8 mouse cellular contexts compared by ENCODE assay signal in the genomic region with DNA sequence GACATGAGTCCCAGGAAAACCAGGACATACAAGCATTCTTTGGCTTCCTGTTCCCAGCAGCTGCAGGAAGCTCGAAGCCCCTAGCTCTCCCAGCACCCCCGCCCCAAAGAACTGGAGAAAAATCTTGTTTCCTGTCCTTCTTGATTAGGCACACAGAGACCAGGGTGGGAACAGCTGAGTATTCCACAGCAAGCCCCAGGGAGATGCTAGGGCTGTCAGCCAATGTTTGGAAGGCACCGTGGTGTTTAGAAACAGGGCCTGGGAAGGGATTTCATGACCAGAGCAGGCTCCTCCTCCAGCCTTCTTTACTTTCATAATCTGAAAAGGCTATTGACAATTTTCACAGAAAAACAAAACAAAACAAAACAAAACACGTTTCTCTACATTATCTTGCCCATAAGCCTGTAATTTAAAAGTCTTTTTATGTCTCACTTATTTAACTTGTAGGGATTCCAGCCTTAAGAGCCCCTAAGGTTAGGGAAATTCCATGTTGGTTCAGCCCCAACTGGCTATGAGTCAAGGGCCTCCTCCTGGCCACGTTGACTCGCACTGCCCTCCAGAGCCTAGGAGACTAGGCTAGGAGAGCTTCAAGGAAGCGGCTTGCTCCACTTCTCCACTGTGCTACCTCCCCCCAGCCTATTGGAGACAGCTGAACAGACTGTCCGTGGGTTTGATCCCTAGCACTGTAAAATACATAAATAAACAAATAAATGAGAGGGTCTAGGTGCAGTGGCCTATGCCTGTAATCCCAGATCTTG. TPM values are rescaled to one million over a fixed set of nuclear protein-coding genes. Genes with fewer than 3 reads are reported as not detected.
A peak's percentile ranks its signal among the peaks of the same experiment; 100 is the strongest.
DNase-seq lines count a peak whose midpoint lies in the region; ATAC-seq lines count a peak whose summit lies in the region.

No protein-coding gene starts in this region.

- no peak overlapping the region for H3K4me2 ChIP-seq in embryonic facial prominence, embryonic 13.5 days
- no peak overlapping the region for H3K4me2 ChIP-seq in embryonic facial prominence, embryonic 14.5 days (ENCODE audit: low read depth, low read length)
- H3K4me2 ChIP-seq in lung, embryonic 15.5 days: peak overlapping the region; percentile 10; the same call in 1 of the 2 replicates
- no peak overlapping the region for H3K4me2 ChIP-seq in neural tube, embryonic 15.5 days

- no peaks in the 10 kb centered on the region for H3K9me3 ChIP-seq in embryonic facial prominence, embryonic 13.5 days
- no peaks in the 10 kb centered on the region for H3K9me3 ChIP-seq in embryonic facial prominence, embryonic 10.5 days
- no peaks in the 10 kb centered on the region for H3K9me3 ChIP-seq in embryonic facial prominence, embryonic 14.5 days (ENCODE audit: control insufficient read depth, low read length)
- H3K9me3 ChIP-seq in lung, embryonic 15.5 days: no peaks in the 10 kb centered on the region
- no peaks in the 10 kb centered on the region for H3K9me3 ChIP-seq in neural tube, embryonic 15.5 days (replicated peaks)

- intact Hi-C loops in heart, postnatal 25 days (cut with DNase I): loop anchor here (2.0 to 10.0 kb wide), 2 partner anchors 15 to 375 kb away; a partner anchor contains a TSS

- 0 out of 2 replicates have a peak overlapping the region, but pooled peaks have one; percentile 8 for H3K27ac ChIP-seq in embryonic facial prominence, embryonic 13.5 days
- H3K27ac ChIP-seq in embryonic facial prominence, embryonic 10.5 days (replicated peaks): no peak overlapping the region
- peak overlapping the region; percentile 35 for H3K27ac ChIP-seq in embryonic facial prominence, embryonic 14.5 days (replicated peaks; ENCODE audit: low read depth, low read length)
- H3K27ac ChIP-seq in lung, embryonic 15.5 days: peak overlapping the region; percentile 57
- no peak overlapping the region; the same call in 1 of the 2 replicates for H3K27ac ChIP-seq in neural tube, embryonic 15.5 days (replicated peaks)

- no peak for DNase-seq in embryonic facial prominence, embryonic 10.5 days (ENCODE audit: low spot score)
- peak; percentile 90 for DNase-seq in embryonic facial prominence, embryonic 14.5 days (ENCODE audit: low spot score)
- DNase-seq in heart, postnatal 25 days (ENCODE audit: low spot score): peak; percentile 90
- DNase-seq in embryo, embryonic 10 days (ENCODE audit: low spot score): no peak

- no peaks in the 10 kb centered on the region for H3K36me3 ChIP-seq in embryonic facial prominence, embryonic 13.5 days
- no peaks in the 10 kb centered on the region for H3K36me3 ChIP-seq in embryonic facial prominence, embryonic 10.5 days (replicated peaks)
- H3K36me3 ChIP-seq in embryonic facial prominence, embryonic 14.5 days (ENCODE audit: control insufficient read depth, insufficient read depth, low read length): no peaks in the 10 kb centered on the region
- H3K36me3 ChIP-seq in lung, embryonic 15.5 days: no peaks in the 10 kb centered on the region
- no peaks in the 10 kb centered on the region for H3K36me3 ChIP-seq in neural tube, embryonic 15.5 days

- peaks cover 8% of the 10 kb centered on the region; the same call in 1 of the 2 replicates for H3K4me1 ChIP-seq in embryonic facial prominence, embryonic 13.5 days
- H3K4me1 ChIP-seq in embryonic facial prominence, embryonic 10.5 days: 0 out of 2 replicates have a peak, but pooled peaks cover 1% of the 10 kb centered on the region
- no peaks in the 10 kb centered on the region for H3K4me1 ChIP-seq in embryonic facial prominence, embryonic 14.5 days (ENCODE audit: control insufficient read depth, insufficient read depth, low read length)
- H3K4me1 ChIP-seq in lung, embryonic 15.5 days: peaks cover 16% of the 10 kb centered on the region
- no peaks in the 10 kb centered on the region for H3K4me1 ChIP-seq in neural tube, embryonic 15.5 days

- ATAC-seq in embryonic facial prominence, embryonic 13.5 days (ENCODE audit: insufficient number of reproducible peaks, insufficient read depth, low FRiP score, low TSS enrichment, low read depth): no peak
- peak; percentile 86 for ATAC-seq in embryonic facial prominence, embryonic 14.5 days (ENCODE audit: low read depth)
- peak; percentile 82; the same call in 1 of the 2 replicates for ATAC-seq in lung, embryonic 15.5 days (ENCODE audit: borderline replicate concordance, extremely low read depth, low FRiP score, low TSS enrichment)
- ATAC-seq in neural tube, embryonic 15.5 days (ENCODE audit: low FRiP score): no peak
- ATAC-seq in granulocyte monocyte progenitor cell, adult 5-6 weeks (replicated peaks; ENCODE audit: poor library complexity, severe bottlenecking): no peak

- H3K27me3 ChIP-seq in embryonic facial prominence, embryonic 13.5 days: no peaks in the 10 kb centered on the region
- no peaks in the 10 kb centered on the region for H3K27me3 ChIP-seq in embryonic facial prominence, embryonic 10.5 days (replicated peaks; ENCODE audit: low read depth, poor library complexity, severe bottlenecking)
- no peaks in the 10 kb centered on the region for H3K27me3 ChIP-seq in embryonic facial prominence, embryonic 14.5 days (replicated peaks; ENCODE audit: control insufficient read depth, insufficient read depth, low read length)
- no peaks in the 10 kb centered on the region for H3K27me3 ChIP-seq in lung, embryonic 15.5 days
- H3K27me3 ChIP-seq in neural tube, embryonic 15.5 days (replicated peaks): no peaks in the 10 kb centered on the region

- H3K4me3 ChIP-seq in embryonic facial prominence, embryonic 13.5 days: no peak overlapping the region
- no peak overlapping the region for H3K4me3 ChIP-seq in embryonic facial prominence, embryonic 10.5 days
- no peak overlapping the region for H3K4me3 ChIP-seq in embryonic facial prominence, embryonic 14.5 days (ENCODE audit: low read depth, low read length)
- no peak overlapping the region for H3K4me3 ChIP-seq in lung, embryonic 15.5 days
- H3K4me3 ChIP-seq in neural tube, embryonic 15.5 days (replicated peaks): no peak overlapping the region

- WGBS in embryonic facial prominence, embryonic 13.5 days: 36% methylated on average over 8 of the region's 8 CpGs
- 49% methylated on average over 8 of the region's 8 CpGs for WGBS in embryonic facial prominence, embryonic 10.5 days
- 30% methylated on average over 8 of the region's 8 CpGs for WGBS in embryonic facial prominence, embryonic 14.5 days
- 15% methylated on average over 8 of the region's 8 CpGs for WGBS in lung, embryonic 15.5 days
- WGBS in neural tube, embryonic 15.5 days: 46% methylated on average over 8 of the region's 8 CpGs

- no peak overlapping the region for H3K9ac ChIP-seq in embryonic facial prominence, embryonic 13.5 days
- H3K9ac ChIP-seq in embryonic facial prominence, embryonic 14.5 days (ENCODE audit: low read depth, low read length): no peak overlapping the region
- H3K9ac ChIP-seq in lung, embryonic 15.5 days: no peak overlapping the region
- H3K9ac ChIP-seq in neural tube, embryonic 15.5 days (replicated peaks): no peak overlapping the region

RNA-seq across cellular contexts. Expression of a gene that starts 10.0 kb away (rescaled TPM):
- 48.9 and 50.1 TPM in 2 replicates for polyA plus RNA-seq in embryonic facial prominence, embryonic 13.5 days (2015; fragmentation: Nextera tagmentation; extraction: Ambion mirVana)
- polyA plus RNA-seq in embryonic facial prominence, embryonic 10.5 days (2016; fragmentation: Nextera tagmentation; extraction: Ambion mirVana): 38.3 and 39.3 TPM in 2 replicates
- 38.6 and 38.9 TPM in 2 replicates for polyA plus RNA-seq in embryonic facial prominence, embryonic 14.5 days (2014; fragmentation: Nextera tagmentation; extraction: Ambion mirVana)
- 10 to 100 TPM; 20.3 to 24.2 TPM for total RNA-seq in heart, postnatal 25 days (2021)
- polyA plus RNA-seq in lung, embryonic 15.5 days (2015; fragmentation: Nextera tagmentation; extraction: Ambion mirVana): 32.5 and 37.2 TPM in 2 replicates
- 117 and 136 TPM in 2 replicates for polyA plus RNA-seq in neural tube, embryonic 15.5 days (2015; fragmentation: Nextera tagmentation; extraction: Ambion mirVana)
- 8.7 and 9.8 TPM in 2 replicates for total RNA-seq in granulocyte monocyte progenitor cell, adult 5-6 weeks (2014; fragmentation: Nextera tagmentation)
- 5.2 and 10.7 TPM in 2 replicates for total RNA-seq in granulocyte monocyte progenitor cell, adult 5-6 weeks (2017)

RNA-seq across cellular contexts. Expression of a gene that starts 16.4 kb away (rescaled TPM):
- polyA plus RNA-seq in embryonic facial prominence, embryonic 13.5 days (2015; fragmentation: Nextera tagmentation; extraction: Ambion mirVana): 12.5 and 15.3 TPM in 2 replicates
- 35.9 and 40.8 TPM in 2 replicates for polyA plus RNA-seq in embryonic facial prominence, embryonic 10.5 days (2016; fragmentation: Nextera tagmentation; extraction: Ambion mirVana)
- 6.1 and 6.2 TPM in 2 replicates for polyA plus RNA-seq in embryonic facial prominence, embryonic 14.5 days (2014; fragmentation: Nextera tagmentation; extraction: Ambion mirVana)
- 1 to 10 TPM; 4.9 to 6.6 TPM for total RNA-seq in heart, postnatal 25 days (2021)
- 19.7 and 20.5 TPM in 2 replicates for polyA plus RNA-seq in lung, embryonic 15.5 days (2015; fragmentation: Nextera tagmentation; extraction: Ambion mirVana)
- polyA plus RNA-seq in neural tube, embryonic 15.5 days (2015; fragmentation: Nextera tagmentation; extraction: Ambion mirVana): 24.2 and 30.5 TPM in 2 replicates
- 0.19 and 0.70 TPM in 2 replicates for total RNA-seq in granulocyte monocyte progenitor cell, adult 5-6 weeks (2014; fragmentation: Nextera tagmentation)
- total RNA-seq in granulocyte monocyte progenitor cell, adult 5-6 weeks (2017): 1.8 TPM in 1 of 2 replicates, not detected in the other

RNA-seq across cellular contexts. Expression of a gene that starts 16.5 kb away (rescaled TPM):
- 52.6 and 54.7 TPM in 2 replicates for polyA plus RNA-seq in embryonic facial prominence, embryonic 13.5 days (2015; fragmentation: Nextera tagmentation; extraction: Ambion mirVana)
- polyA plus RNA-seq in embryonic facial prominence, embryonic 10.5 days (2016; fragmentation: Nextera tagmentation; extraction: Ambion mirVana): 70.1 and 73.9 TPM in 2 replicates
- polyA plus RNA-seq in embryonic facial prominence, embryonic 14.5 days (2014; fragmentation: Nextera tagmentation; extraction: Ambion mirVana): 101 and 107 TPM in 2 replicates
- 100 to 1,000 TPM; 328 to 348 TPM for total RNA-seq in heart, postnatal 25 days (2021)
- polyA plus RNA-seq in lung, embryonic 15.5 days (2015; fragmentation: Nextera tagmentation; extraction: Ambion mirVana): 100 and 110 TPM in 2 replicates
- polyA plus RNA-seq in neural tube, embryonic 15.5 days (2015; fragmentation: Nextera tagmentation; extraction: Ambion mirVana): 64.0 and 70.4 TPM in 2 replicates
- total RNA-seq in granulocyte monocyte progenitor cell, adult 5-6 weeks (2014; fragmentation: Nextera tagmentation): 12.5 and 20.8 TPM in 2 replicates
- 3.3 and 4.6 TPM in 2 replicates for total RNA-seq in granulocyte monocyte progenitor cell, adult 5-6 weeks (2017)

RNA-seq across cellular contexts. Expression of a gene that starts 25.7 kb away (rescaled TPM):
- polyA plus RNA-seq in embryonic facial prominence, embryonic 13.5 days (2015; fragmentation: Nextera tagmentation; extraction: Ambion mirVana): 437 and 448 TPM in 2 replicates
- polyA plus RNA-seq in embryonic facial prominence, embryonic 10.5 days (2016; fragmentation: Nextera tagmentation; extraction: Ambion mirVana): 240 and 243 TPM in 2 replicates
- polyA plus RNA-seq in embryonic facial prominence, embryonic 14.5 days (2014; fragmentation: Nextera tagmentation; extraction: Ambion mirVana): 326 and 351 TPM in 2 replicates
- 100 to 1,000 TPM; 225 to 248 TPM for total RNA-seq in heart, postnatal 25 days (2021)
- polyA plus RNA-seq in lung, embryonic 15.5 days (2015; fragmentation: Nextera tagmentation; extraction: Ambion mirVana): 484 and 512 TPM in 2 replicates
- 261 and 304 TPM in 2 replicates for polyA plus RNA-seq in neural tube, embryonic 15.5 days (2015; fragmentation: Nextera tagmentation; extraction: Ambion mirVana)
- total RNA-seq in granulocyte monocyte progenitor cell, adult 5-6 weeks (2014; fragmentation: Nextera tagmentation): 256 and 296 TPM in 2 replicates
- total RNA-seq in granulocyte monocyte progenitor cell, adult 5-6 weeks (2017): 242 and 247 TPM in 2 replicates

RNA-seq across cellular contexts. Expression of a gene that starts 25.7 kb away (rescaled TPM):
- polyA plus RNA-seq in embryonic facial prominence, embryonic 13.5 days (2015; fragmentation: Nextera tagmentation; extraction: Ambion mirVana): 31.5 and 34.2 TPM in 2 replicates
- 14.4 and 14.7 TPM in 2 replicates for polyA plus RNA-seq in embryonic facial prominence, embryonic 10.5 days (2016; fragmentation: Nextera tagmentation; extraction: Ambion mirVana)
- polyA plus RNA-seq in embryonic facial prominence, embryonic 14.5 days (2014; fragmentation: Nextera tagmentation; extraction: Ambion mirVana): 38.2 and 47.8 TPM in 2 replicates
- 10 to 100 TPM; 39.2 to 47.2 TPM for total RNA-seq in heart, postnatal 25 days (2021)
- polyA plus RNA-seq in lung, embryonic 15.5 days (2015; fragmentation: Nextera tagmentation; extraction: Ambion mirVana): 29.6 and 35.5 TPM in 2 replicates
- polyA plus RNA-seq in neural tube, embryonic 15.5 days (2015; fragmentation: Nextera tagmentation; extraction: Ambion mirVana): 49.2 and 52.0 TPM in 2 replicates
- total RNA-seq in granulocyte monocyte progenitor cell, adult 5-6 weeks (2014; fragmentation: Nextera tagmentation): 13.7 and 16.6 TPM in 2 replicates
- total RNA-seq in granulocyte monocyte progenitor cell, adult 5-6 weeks (2017): 4.1 and 6.7 TPM in 2 replicates

Comparison
In these comparisons a context has a peak if more than half of its experiments do, and no peak if none do; other contexts are left out.
1. ATAC-seq: peak in embryonic facial prominence, embryonic 14.5 days (single experiment) and lung, embryonic 15.5 days (single experiment); none in embryonic facial prominence, embryonic 13.5 days (single experiment), neural tube, embryonic 15.5 days (single experiment) and granulocyte monocyte progenitor cell, adult 5-6 weeks (single experiment).
2. H3K27ac ChIP-seq: peak in embryonic facial prominence, embryonic 13.5 days (single experiment), embryonic facial prominence, embryonic 14.5 days (single experiment) and lung, embryonic 15.5 days (single experiment); none in embryonic facial prominence, embryonic 10.5 days (single experiment) and neural tube, embryonic 15.5 days (single experiment).
3. DNase-seq: peak in embryonic facial prominence, embryonic 14.5 days (single experiment) and heart, postnatal 25 days (single experiment); none in embryonic facial prominence, embryonic 10.5 days (single experiment) and embryo, embryonic 10 days (single experiment).